Mouse (Mus musculus) CD4-positive, CD25-positive, alpha-beta regulatory T cell, adult 4 months (primary cell): ENCODE data around the gene Rabgef1. TPM values are rescaled to one million over a fixed set of nuclear protein-coding genes. Genes with fewer than 3 reads are reported as not detected.
A peak's percentile ranks its signal among the peaks of the same experiment; 100 is the strongest.

ENCODE experiments used
- ATAC-seq: one replicate; pipeline ENCODE4 v1.8.0; 2017
- polyA plus RNA-seq, 2 experiments: library from polyadenylated mRNA; unstranded; fragments of 100-300 nt; shearing (Covaris generic); gene quantifications; one replicate each; pipeline ENCODE4 v1.2.1; 2017

Gene Rabgef1
- polyA plus RNA-seq, 2 experiments from 2014 or later = 32.1 to 43.4 TPM

GRCm38 (mm10) chr5:130171956-130172601 is 481 bp downstream of the Rabgef1 start:
- peak; percentile 54 for ATAC-seq

DNA sequence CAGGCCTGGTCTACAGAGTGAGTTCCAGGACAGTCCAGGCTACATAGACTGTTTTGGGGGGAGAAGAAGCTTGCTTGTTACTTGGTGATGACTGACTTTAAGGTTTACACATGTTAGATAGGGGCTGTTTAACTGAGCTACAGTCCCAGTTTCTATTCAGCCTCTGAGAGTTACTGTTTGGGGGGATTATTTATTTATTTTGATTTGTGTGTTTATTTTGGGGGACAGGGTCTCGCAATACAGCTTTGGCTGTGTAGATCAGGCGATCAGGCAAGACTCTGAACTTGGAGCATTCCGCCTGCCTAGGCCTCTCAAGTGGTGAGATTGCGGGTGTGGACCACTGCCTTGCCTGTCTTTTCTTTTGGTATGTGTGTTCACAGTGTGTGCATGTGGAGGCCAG is 1.4 kb downstream of the Rabgef1 start:
- ATAC-seq = no peak

- ATAC-seq = no peak
Observed at GRCm38 (mm10) chr5:130177871-130178270, 6.3 kb downstream of the Rabgef1 start.

GRCm38 (mm10) chr5:130180362-130180761 is 8.8 kb downstream of the Rabgef1 start:
- ATAC-seq = no peak

DNA sequence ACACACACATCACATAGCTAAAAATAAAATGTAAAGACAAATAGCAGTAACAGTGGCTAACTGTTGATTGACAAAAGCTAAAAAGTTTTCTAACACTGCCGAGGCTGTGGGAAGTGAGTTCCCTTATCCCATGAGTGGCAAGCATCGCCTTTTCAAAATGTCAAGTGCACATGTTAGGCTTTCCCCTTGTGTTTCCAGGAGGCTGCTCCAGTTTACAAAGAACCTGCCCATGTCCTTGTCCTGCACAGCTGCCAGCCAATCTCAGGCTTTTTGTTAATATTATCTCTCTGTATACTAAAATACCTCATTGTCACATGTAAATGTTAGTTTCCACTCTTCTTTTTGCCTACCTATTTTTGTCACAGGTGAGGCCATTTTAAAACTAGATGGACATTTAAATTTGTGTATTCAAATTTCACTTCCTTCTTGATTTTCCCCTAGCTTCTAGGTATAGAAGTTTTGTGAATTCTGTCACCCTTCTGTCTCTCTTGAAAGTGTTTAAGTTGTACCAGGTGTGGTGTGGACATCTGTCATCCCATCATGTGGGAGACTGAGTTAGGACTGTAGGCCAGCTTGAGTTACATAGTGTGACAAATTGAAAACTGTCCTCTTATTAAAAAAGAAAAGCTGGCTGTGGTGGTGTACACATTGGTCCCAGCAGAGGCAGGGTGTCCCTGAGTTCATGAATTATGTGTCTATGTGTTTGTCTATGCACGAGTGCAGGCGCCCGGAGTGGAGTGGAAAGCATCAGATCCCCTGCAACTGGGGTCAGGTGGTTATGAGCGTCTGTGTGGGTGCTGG is 10.3 kb downstream of the Rabgef1 start:
- ATAC-seq = no peak

DNA sequence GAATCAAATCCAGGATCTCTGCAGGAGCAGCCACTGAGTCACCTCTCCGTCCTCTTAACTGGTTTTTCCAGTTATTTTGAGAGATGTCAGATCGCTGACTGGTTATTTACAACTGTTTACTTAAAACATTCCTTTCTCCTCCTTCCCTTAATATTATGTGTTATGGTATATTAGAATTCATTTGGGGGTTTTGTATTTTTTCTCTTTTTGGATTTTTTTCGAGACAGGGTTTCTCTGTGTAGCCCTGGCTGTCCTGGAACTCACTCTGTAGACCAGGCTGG is 10.9 kb downstream of the Rabgef1 start:
- no peak for ATAC-seq

GRCm38 (mm10) chr5:130184193-130184856 is 12.7 kb downstream of the Rabgef1 start:
- no peak for ATAC-seq

- no peak for ATAC-seq
Observed at GRCm38 (mm10) chr5:130185312-130185711, 13.7 kb downstream of the Rabgef1 start.

GRCm38 (mm10) chr5:130187383-130187782 is 15.8 kb downstream of the Rabgef1 start:
- no peak for ATAC-seq

GRCm38 (mm10) chr5:130190909-130191308 is 19.3 kb downstream of the Rabgef1 start:
- no peak for ATAC-seq

DNA sequence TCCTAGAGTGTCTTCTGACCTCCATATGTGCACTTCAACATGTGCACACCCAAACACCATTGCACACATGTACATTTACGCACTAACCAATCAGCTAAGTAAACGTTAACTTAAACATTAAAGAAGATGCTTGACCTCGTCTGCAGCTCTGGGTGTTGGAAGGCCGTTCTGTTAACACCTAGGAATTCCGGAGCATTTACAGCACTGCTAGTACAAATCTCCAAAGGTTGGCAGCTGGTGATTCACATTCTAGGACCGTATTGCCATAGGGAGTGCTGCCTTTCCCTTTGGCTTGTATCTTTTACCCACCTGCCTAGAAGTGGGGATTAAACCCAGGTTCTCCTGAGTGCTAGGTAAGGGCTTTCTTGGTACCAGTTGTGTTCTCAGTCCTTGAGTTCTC is 20.3 kb downstream of the Rabgef1 start:
- ATAC-seq = no peak

DNA sequence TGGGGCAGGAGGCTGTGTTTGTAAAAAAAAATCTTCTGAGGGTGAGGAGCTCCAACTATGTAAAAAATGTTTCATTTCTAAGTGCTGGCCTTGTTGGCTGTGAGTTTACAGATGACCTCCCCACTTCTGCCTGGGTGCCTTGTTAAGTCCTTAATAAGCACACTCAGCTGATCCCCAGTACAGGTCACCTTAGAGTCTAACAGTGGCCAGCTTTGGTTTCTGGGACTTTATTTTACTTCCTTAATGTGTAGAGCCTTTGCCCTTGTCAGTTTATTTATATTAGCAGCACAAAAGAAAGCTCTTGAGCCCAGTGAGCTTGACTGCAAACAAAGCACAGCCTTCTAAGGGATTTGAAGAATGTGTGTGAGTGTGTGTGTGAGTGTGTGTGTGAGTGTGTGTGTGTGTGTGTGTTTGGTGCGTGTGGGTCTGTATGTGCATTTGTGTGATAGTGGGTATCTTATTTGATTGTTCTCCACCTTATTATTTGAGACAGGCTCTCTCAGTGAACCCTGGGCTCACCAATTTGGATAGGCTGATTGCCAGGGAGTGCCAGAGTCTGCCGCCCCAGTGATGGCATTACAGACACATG is 20.9 kb downstream of the Rabgef1 start:
- no peak for ATAC-seq

GRCm38 (mm10) chr5:130193760-130194159 is 22.2 kb downstream of the Rabgef1 start:
- no peak for ATAC-seq

DNA sequence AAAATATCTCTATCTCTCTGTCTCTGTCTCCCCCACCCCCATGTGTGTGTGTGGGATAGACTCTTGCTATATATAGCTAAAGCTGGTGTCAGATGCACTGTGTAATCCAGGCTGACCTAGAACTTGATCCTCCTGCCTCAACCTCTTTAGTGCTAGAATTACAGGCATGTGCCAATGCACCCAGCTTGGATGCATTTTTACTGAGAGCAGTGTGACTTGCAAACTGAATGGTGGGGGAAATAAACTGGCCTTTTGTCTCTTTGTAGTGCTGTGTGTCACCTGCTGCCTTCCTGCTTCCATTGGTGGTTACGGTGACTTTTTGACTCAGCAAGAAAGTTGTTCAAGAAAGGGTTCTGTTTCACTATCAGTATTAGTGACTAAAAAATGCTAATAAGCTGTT is 24.7 kb downstream of the Rabgef1 start:
- ATAC-seq = peak; percentile 90

DNA sequence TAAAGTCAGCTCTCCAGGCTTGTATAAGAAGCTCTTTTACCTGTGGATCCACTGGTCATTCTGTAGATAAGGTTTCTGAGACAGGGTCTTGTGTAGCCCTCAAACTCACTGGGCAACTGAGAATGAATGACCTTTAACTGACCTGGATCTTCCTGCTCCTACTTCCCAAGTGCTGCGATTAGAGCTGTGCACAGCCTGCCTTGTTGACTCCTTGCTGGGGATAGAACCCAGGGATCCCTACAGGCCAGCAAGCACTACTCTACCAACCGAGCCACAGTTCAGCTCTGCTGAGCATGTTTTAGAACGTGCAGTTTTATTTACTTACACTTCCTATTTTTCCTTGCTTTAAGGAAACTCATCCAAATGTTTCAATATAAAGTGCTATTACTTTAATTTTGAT is 25.9 kb downstream of the Rabgef1 start:
- no peak for ATAC-seq

- ATAC-seq = no peak
Observed at GRCm38 (mm10) chr5:130197981-130198380, 26.4 kb downstream of the Rabgef1 start.

DNA sequence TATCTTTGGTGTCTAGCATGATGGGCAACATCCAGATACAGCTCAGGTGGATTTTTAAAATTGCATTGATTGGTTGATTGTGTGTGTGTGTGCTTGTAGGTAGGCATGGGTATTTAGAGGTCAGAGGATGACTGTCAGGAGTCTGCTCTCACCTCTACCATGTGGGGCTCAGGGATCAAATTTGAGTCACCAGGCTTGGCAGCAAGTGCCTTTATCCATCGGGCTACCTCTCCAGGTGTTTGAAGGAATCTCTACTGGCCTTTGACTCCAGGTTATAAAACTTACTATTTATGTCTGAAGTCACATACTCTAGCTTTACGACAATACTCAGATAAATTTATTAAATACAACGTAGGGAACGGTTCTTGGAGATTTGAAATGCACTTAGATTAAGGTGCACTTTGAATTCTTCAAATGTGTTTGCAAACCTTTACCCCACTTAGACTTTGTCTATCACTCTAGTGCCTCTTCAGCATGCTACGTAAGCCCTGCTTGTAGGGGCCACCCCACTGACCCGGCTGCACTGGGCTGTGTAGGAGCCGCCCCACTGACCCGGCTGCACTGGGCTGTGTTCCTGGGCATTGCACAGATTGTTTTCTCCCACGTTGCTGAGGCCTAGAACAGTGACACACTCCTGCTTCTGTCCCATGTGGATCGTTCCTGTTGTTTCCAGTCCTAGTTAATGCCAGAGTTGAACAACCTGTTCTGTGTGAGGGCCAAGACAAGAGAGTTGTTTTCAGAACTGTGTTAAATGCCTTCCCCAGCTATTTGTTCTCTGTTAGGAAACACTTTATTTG is 28.8 kb downstream of the Rabgef1 start:
- no peak for ATAC-seq

DNA sequence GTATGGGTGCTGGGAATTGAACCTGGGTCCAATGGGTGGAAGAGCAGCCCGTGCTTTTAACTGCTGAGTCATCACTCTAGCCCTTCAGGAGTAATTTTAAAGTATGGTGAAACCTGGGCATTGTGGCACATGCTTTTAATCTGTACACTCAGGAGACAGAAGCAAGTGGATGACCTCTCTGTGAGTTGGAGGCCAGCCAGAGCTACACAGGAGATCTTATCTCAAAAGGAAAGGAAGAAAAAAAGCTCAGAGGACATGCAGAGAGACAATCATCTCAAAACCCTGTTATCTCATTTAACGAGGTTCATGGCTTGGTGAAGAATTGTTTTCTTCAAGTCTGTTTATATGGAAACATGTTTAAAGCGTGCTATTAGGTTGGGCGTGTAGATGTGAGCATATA is 32.4 kb downstream of the Rabgef1 start:
- peak; percentile 53 for ATAC-seq

GRCm38 (mm10) chr5:130204560-130204959 is 33.0 kb downstream of the Rabgef1 start:
- ATAC-seq = peak; percentile 79

DNA sequence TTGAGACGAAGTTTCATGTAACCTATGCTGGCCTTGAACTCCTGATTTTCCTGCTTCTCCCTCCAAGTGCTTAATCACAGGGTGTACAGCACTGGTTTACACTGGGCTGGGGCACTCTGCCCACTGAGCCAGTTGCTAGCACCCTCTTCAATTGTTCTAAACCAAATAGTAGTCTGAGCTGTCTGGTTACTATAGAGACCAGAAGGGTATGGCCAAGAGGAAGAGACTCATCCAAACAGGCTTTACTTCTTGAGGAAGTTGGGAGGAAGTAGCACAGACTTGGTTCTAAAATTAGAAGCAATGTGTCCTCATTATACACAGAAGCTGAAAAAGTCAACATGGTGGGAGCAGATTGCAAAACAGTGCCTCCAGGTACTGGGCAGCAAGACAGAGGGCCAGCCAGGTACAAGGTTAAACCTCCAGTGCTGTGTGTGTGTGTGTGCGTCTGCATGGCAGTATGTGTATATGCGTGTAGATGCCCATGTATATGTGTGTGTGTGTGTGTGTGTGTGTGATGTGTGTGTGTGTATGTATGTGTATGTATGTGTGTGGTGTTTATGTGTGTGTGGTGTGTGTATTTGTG is 33.9 kb downstream of the Rabgef1 start:
- ATAC-seq = no peak

GRCm38 (mm10) chr5:130207299-130207698 is 35.7 kb downstream of the Rabgef1 start:
- no peak for ATAC-seq

DNA sequence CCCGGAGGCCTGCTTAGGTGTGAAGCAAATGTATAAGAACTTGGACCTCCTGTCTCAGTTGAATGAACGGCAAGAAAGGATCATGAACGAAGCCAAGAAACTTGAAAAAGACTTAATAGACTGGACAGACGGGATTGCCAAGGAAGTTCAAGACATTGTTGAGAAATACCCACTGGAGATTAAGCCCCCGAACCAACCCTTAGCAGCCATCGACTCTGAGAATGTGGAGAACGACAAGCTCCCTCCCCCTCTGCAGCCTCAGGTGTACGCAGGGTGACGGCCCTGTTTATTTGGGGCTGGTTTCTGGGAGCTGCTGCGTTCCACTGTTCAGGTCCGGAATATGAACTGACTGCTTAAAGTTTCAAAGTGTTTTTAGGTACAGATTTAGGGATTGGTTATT is 41.4 kb downstream of the Rabgef1 start:
- ATAC-seq = no peak
